Mouse (Mus musculus) cerebellum, adult 2 months (tissue): ENCODE measurements around the gene Cstf1. TPM values are rescaled to one million over a fixed set of nuclear protein-coding genes. Genes with fewer than 3 reads are reported as not detected.

Source experiments
- DNase-seq, 2 experiments: peaks; one replicate each; pipeline ENCODE4 v3.0.0; 2021
- H3K27ac ChIP-seq: fragments of 200-500 bp; 2 replicates; pipeline ENCODE4 v1.5.1; 2012; ENCODE audit warnings: low read length, control low read depth, inconsistent platforms; ENCODE audit not compliant: insufficient read depth
- H3K27me3 ChIP-seq: fragments of 200-500 bp; 2 replicates; pipeline ENCODE4 v1.6.1; 2012; ENCODE audit warnings: inconsistent platforms, mild to moderate bottlenecking, low read length, moderate library complexity; ENCODE audit not compliant: control insufficient read depth, insufficient read depth
- H3K4me1 ChIP-seq: fragments of 200-500 bp; 2 replicates; pipeline ENCODE4 v1.6.1; 2011; ENCODE audit warnings: low read length; ENCODE audit not compliant: control insufficient read depth, insufficient read depth
- H3K4me3 ChIP-seq: fragments of 200-500 bp; replicated peaks from 2 replicates; pipeline ENCODE3; 2011; ENCODE audit warnings: mild to moderate bottlenecking, low read depth, low read length, control low read depth; ENCODE audit not compliant: insufficient read depth
- CTCF ChIP-seq: fragments of 200-500 bp; IDR thresholded peaks from 2 replicates; pipeline ENCODE4 v1.5.1; 2011; ENCODE audit warnings: low read depth, mild to moderate bottlenecking, control low read depth, low read length, moderate library complexity, borderline replicate concordance; ENCODE audit not compliant: insufficient read depth
- POLR2A ChIP-seq: fragments of 200-500 bp; IDR thresholded peaks from 2 replicates; pipeline ENCODE4 v1.6.1; 2011; ENCODE audit warnings: low read length, control low read depth, borderline replicate concordance; ENCODE audit not compliant: insufficient read depth
- WGBS: fragments of 180-500 bp; shearing (Covaris S2); methylation state at CpG from one replicate; pipeline ENCODE4 v1.1.7; 2018; 5-methylcytosine and 5-hydroxymethylcytosine counted together
- polyA plus RNA-seq: library from polyadenylated mRNA; depleted of rRNA; stranded (reverse); fragments of >200 nt; gene quantifications from 2 replicates; pipeline ENCODE4 v1.2.3, GENCODE M21; 2012

Cstf1 gene
- polyA plus RNA-seq, 1 experiment: 28.2 TPM

DNA sequence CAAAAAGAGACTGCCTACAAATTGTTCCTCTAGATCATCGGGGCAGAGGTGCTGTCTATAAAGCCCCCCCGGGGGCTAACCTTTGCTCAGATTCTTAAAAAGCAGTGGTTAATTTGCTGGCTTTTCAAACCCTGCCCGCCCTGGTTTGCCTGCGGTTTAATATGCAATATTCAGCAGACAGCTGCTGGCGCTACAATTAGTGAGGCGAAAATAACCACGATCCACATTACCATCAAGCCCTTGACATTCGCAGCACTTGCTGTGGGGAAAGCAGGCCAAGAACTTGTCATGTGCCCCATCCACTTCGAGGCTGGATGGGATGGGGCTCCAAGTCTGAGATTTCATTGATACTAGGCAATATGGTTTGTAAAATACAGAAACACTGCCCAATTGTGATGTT lies 17.3 kb upstream of the Cstf1 start:
- no peak overlapping the region for H3K27ac ChIP-seq
- TF ChIP-seq CTCF: no peak
- TF ChIP-seq POLR2A: no peak
- no peaks in the 10 kb centered on the region for H3K4me1 ChIP-seq
- DNase-seq: no peak
- 29% methylated on average over 9 of the region's 9 CpGs for WGBS
- H3K4me3 ChIP-seq: no peak overlapping the region
- no peaks in the 10 kb centered on the region for H3K27me3 ChIP-seq

DNA sequence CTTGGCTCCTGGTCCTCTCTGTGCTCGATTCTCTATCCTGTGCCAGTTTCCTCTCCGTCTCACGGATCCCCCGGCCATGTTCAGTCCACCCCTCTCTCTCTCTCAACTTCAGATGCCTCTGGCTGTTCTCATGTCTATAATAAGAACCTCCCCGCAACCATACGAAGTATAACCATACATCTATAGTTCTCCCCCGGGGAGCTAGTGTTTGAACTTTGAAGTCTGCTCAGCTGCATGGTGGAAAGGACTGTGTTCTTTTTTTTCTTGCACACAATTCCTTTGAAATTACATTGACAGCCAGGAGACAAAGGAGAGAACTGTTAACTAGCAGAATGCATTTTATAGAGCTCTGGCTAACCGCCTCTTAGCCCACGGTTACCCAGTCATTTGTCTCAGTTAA lies 15.7 kb upstream of the Cstf1 start:
- Histone ChIP-seq H3K4me3 (no peak overlapping the region), H3K27ac (no peak overlapping the region), H3K27me3 (no peaks in the 10 kb centered on the region), H3K4me1 (no peaks in the 10 kb centered on the region)
- no peak for TF ChIP-seq POLR2A
- TF ChIP-seq CTCF: no peak
- WGBS: 42% methylated on average over 9 of the region's 9 CpGs
- DNase-seq: no peak

DNA sequence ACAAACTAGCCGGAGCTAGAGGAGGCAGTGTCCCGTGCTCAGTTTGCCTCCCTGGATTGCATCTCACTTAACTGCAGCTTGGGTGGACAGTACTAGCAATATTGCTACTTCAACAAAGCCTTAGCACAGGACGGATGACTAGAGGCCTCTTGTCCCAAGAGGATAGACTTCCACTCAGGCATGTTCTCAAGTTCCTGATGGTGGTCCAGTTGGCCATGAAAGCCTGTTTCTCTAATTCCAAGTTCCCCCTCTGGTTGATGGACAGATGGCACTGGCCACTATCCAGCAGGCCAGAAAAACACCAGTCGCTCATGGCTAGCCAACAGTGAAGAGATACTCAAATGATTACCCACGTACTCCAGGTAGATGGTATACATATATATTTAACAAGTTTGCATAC lies 14.6 kb upstream of the Cstf1 start:
- no peak for DNase-seq
- TF ChIP-seq CTCF: no peak
- no peak for TF ChIP-seq POLR2A
- no peak overlapping the region for H3K4me3 ChIP-seq
- H3K4me1 ChIP-seq: no peaks in the 10 kb centered on the region
- H3K27me3 ChIP-seq: no peaks in the 10 kb centered on the region
- WGBS: 16% methylated on average over 5 of the region's 5 CpGs
- no peak overlapping the region for H3K27ac ChIP-seq

DNA sequence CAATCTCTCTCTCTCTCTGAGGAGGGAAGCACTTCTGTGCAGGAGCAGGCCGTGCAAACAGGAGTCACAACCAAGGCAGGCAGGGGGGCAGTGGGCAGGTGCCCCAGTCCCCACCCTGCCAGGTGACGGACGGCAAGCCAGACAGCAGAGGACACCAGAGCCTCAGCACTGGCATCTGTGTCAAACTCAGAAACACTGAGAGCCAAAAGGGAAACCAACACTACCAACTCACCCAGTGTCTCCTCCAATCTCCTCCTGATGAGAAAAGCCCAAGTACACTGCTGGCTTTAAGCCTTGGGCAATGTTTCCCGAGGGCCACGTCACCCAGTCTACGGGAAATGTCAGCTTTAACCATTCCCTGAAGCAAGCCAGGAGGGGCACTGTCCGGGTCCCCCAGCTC lies 7.3 kb upstream of the Cstf1 start:
- DNase-seq: no peak
- WGBS: 66% methylated on average over 7 of the region's 7 CpGs
- Histone ChIP-seq H3K4me1 (no peaks in the 10 kb centered on the region), H3K27me3 (no peaks in the 10 kb centered on the region), H3K4me3 (no peak overlapping the region), H3K27ac (no peak overlapping the region)
- TF ChIP-seq CTCF (no peak), POLR2A (no peak)

DNA sequence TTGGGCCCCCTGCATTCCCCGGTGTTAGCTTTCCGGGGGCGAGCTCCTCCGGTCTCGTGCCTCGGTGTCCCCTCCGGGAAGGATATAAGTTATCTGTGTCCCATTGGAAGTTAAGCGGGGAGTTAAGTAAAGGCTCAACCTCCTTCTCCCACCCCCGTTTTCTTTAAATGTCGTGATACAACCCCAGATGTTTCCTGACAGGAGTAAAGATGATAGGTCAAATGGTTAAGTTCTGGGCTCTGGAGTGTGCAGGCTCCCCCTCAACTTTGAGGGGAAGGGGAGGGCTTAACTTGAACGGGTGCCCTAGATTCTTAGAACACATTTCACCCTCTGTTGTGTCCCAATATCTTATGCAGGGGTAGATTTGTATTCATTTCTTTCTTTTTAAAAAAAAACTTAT lies 777 bp downstream of the Cstf1 start:
- under 1% methylated on average over 11 of the region's 11 CpGs for WGBS
- Histone ChIP-seq H3K27ac (no peak overlapping the region), H3K4me1 (no peaks in the 10 kb centered on the region), H3K27me3 (no peaks in the 10 kb centered on the region), H3K4me3 (peak overlapping the region; percentile 91)
- no peak for TF ChIP-seq POLR2A
- TF ChIP-seq CTCF: no peak
- no peak for DNase-seq

DNA sequence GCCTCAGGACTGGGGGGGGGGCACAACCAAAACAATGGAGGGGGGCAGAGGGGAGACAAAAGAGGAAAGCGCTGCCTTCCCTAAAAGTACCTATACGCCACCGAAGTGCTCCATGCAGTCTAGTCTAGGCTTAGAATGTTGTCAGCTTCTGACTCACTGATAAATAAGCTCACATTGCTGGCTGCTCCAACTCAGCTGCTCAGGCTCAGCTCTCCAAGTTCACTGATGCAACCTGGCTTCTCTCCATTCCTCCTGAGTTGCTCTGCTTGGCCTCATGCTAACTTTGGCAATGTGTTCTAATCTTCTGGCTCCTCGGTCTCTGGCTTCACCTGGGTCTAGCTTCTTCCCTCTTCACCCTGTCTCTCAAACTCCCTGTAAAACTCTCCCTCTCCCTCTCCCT lies 6.1 kb downstream of the Cstf1 start:
- TF ChIP-seq POLR2A (no peak), CTCF (no peak)
- Histone ChIP-seq H3K4me1 (no peaks in the 10 kb centered on the region), H3K4me3 (no peak overlapping the region), H3K27me3 (no peaks in the 10 kb centered on the region), H3K27ac (no peak overlapping the region)
- no peak for DNase-seq
- WGBS: 75% methylated on average over 4 of the region's 4 CpGs

- WGBS: 54% methylated on average over 5 of the region's 5 CpGs
- H3K27me3 ChIP-seq: no peaks in the 10 kb centered on the region
- no peak for DNase-seq
- H3K27ac ChIP-seq: no peak overlapping the region
- no peaks in the 10 kb centered on the region for H3K4me1 ChIP-seq
- no peak overlapping the region for H3K4me3 ChIP-seq
- no peak for TF ChIP-seq CTCF
- no peak for TF ChIP-seq POLR2A
Observed at GRCm38 (mm10) chr2:172376999-172377515, 6.6 kb downstream of the Cstf1 start.

DNA sequence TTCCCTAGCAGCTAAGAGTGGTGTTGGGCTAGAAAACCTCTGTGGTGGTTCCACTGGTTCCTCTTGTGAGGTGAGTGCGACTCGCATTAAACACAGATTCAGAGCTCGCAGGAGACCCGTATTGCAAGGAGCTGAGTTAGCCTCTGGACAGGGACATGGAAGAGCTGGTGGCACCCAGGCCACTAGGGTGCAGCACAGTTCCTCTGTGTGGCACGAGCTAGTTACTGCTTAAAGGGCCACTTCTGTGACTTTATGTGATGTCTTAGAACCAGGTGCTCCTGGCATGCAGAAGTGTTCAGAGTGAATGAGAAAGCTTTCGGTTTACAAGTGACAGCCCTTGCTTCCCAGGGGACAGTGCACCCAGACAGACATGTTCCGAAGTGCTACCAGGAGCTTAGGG lies 7.9 kb downstream of the Cstf1 start:
- TF ChIP-seq POLR2A: no peak
- TF ChIP-seq CTCF: peak; percentile 24; the same call in 1 of the 2 replicates
- DNase-seq: no peak
- no peak overlapping the region for H3K27ac ChIP-seq
- WGBS: 65% methylated on average over 7 of the region's 7 CpGs
- no peaks in the 10 kb centered on the region for H3K4me1 ChIP-seq
- no peak overlapping the region for H3K4me3 ChIP-seq
- H3K27me3 ChIP-seq: no peaks in the 10 kb centered on the region

DNA sequence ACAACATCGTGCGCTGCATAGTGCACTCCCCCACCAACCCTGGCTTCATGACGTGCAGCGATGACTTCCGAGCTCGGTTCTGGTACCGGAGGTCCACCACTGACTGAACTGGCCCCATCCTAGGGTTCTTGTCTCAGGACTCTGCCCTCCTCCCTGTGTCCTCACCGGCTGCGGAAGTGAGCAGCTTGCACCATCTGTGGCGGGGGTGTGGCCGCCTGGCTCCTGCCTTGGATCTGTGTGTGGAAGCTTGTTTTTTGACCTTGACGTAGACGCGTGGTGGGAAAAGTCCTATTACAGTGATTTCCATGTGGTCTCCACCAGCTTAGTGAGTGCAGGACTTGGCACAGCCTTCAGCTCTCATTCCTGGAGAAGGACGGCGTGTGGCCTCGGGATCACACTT lies 10.0 kb downstream of the Cstf1 start:
- no peak for DNase-seq
- TF ChIP-seq CTCF (no peak), POLR2A (no peak)
- H3K4me1 ChIP-seq: no peaks in the 10 kb centered on the region
- H3K27me3 ChIP-seq: no peaks in the 10 kb centered on the region
- H3K27ac ChIP-seq: no peak overlapping the region
- WGBS: 82% methylated on average over 17 of the region's 17 CpGs
- H3K4me3 ChIP-seq: no peak overlapping the region
